Mouse (Mus musculus) CH12.LX (cell line): ENCODE data around the gene Hmga1b.

ENCODE experiments used
- CTCF ChIP-seq, 2 experiments: IDR thresholded peaks in 1 of 2; conservative IDR thresholded peaks in 1 of 2; 2 replicates each; pipeline ENCODE4 v1.5.1; 2011 to 2012; ENCODE audit warnings: low read depth in 2 of 2, low read length in 2 of 2, improper control_type of control experiment in 1 of 2, inconsistent platforms in 1 of 2, mild to moderate bottlenecking in 1 of 2, moderate library complexity in 1 of 2
- ELF1 ChIP-seq: IDR thresholded peaks from 2 replicates; pipeline ENCODE4 v1.6.1; 2014; ENCODE audit warnings: low read depth, mild to moderate bottlenecking, inconsistent platforms, low read length, improper control_type of control experiment
- POLR2A ChIP-seq: IDR thresholded peaks from 2 replicates; pipeline ENCODE4 v1.6.1; 2011; ENCODE audit warnings: low read depth, mild to moderate bottlenecking, improper control_type of control experiment, low read length

DNA sequence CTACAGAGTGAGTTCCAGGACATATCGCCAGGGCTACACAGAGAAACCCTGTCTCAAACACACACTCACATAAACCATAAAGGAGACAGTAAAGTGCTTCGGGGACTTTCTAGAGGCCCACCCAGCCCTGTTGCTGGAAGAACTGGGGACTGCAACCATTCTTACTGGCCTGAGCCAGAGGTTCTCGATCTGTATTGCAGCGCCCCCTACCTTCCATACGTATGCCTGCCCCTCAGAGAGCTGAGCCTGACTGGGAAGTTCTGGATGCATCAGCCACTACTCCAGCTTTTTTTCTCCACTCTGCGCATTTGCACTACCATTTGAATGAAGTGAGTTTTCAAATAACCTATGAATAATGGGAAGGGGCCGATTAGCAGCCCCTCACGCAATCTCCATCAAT is 13.2 kb upstream of the Hmga1b start:
- peak; percentile 61 to 76 for TF ChIP-seq CTCF (conservative IDR thresholded peaks at IDR 0.05 in 1 of 2, IDR thresholded peaks at IDR 0.05 in 1 of 2; ENCODE audit: low read depth in 2 of 2, low read length in 2 of 2)
- no peak for TF ChIP-seq POLR2A
- no peak for TF ChIP-seq ELF1
